Mouse (Mus musculus) CH12.LX (cell line): ENCODE results near the gene Rpl10-ps3. TPM values are rescaled to one million over a fixed set of nuclear protein-coding genes. Genes with fewer than 3 reads are reported as not detected.

Experiments
- DNase-seq: peaks from one replicate; pipeline ENCODE4 v3.0.0-alpha.2; 2013; ENCODE audit errors: extremely low read depth
- H3K27ac ChIP-seq: 2 replicates; pipeline ENCODE4 v1.5.1; 2012; ENCODE audit warnings: low read depth, mild to moderate bottlenecking, control low read depth, moderate library complexity; ENCODE audit not compliant: insufficient read depth
- H3K27me3 ChIP-seq: replicated peaks from 2 replicates; pipeline ENCODE3; 2012; ENCODE audit warnings: inconsistent platforms
- H3K36me3 ChIP-seq, 2 experiments: replicated peaks in 1 of 2; 2 replicates each; pipeline versions ENCODE3 to v1.6.1; 2012; ENCODE audit warnings: inconsistent platforms in 1 of 2, low read length in 1 of 2, mild to moderate bottlenecking in 1 of 2, mixed read lengths in 1 of 2, moderate library complexity in 1 of 2; ENCODE audit not compliant: control insufficient read depth in 1 of 2, insufficient read depth in 1 of 2
- H3K4me1 ChIP-seq, 2 experiments: 2 replicates each; pipeline ENCODE4 v1.6.1; 2012; ENCODE audit warnings: inconsistent platforms in 1 of 2, moderate library complexity in 1 of 2; ENCODE audit not compliant: insufficient read depth in 2 of 2, control insufficient read depth in 1 of 2
- H3K4me2 ChIP-seq: 2 replicates; pipeline ENCODE4 v1.6.1; 2012; ENCODE audit warnings: low read depth, mild to moderate bottlenecking, control low read depth; ENCODE audit not compliant: poor library complexity, insufficient read depth, severe bottlenecking
- H3K4me3 ChIP-seq, 3 experiments: fragments of 150-350 bp in 1 of 3; sonication (generic) in 1 of 3; replicated peaks in 1 of 3; 2 replicates each; pipeline versions ENCODE3 to v1.5.1; 2011 to 2012; ENCODE audit warnings: low read depth in 2 of 3, low read length in 2 of 3, mild to moderate bottlenecking in 2 of 3, moderate library complexity in 2 of 3, control low read depth in 1 of 3, improper control_type of control experiment in 1 of 3, inconsistent platforms in 1 of 3, mixed read lengths in 1 of 3; ENCODE audit not compliant: poor library complexity in 1 of 3
- H3K79me2 ChIP-seq: replicated peaks from 2 replicates; pipeline ENCODE4 v1.6.1; 2012; ENCODE audit warnings: mild to moderate bottlenecking, moderate library complexity; ENCODE audit not compliant: control insufficient read depth, poor library complexity, insufficient read depth, severe bottlenecking; ENCODE audit errors: extremely low read depth
- H3K9ac ChIP-seq: 2 replicates; pipeline ENCODE4 v1.6.1; 2012; ENCODE audit warnings: low read depth, mild to moderate bottlenecking, control low read depth, moderate library complexity; ENCODE audit not compliant: insufficient read depth
- H3K9me3 ChIP-seq: replicated peaks from 2 replicates; pipeline ENCODE3; 2012; ENCODE audit warnings: low read length, inconsistent platforms, mixed read lengths
- CHD1 ChIP-seq: IDR thresholded peaks from 2 replicates; pipeline ENCODE4 v1.6.1; 2012; ENCODE audit warnings: low read depth, low read length, improper control_type of control experiment, inconsistent platforms
- CTCF ChIP-seq, 2 experiments: IDR thresholded peaks in 1 of 2; conservative IDR thresholded peaks in 1 of 2; 2 replicates each; pipeline ENCODE4 v1.5.1; 2011 to 2012; ENCODE audit warnings: low read depth in 2 of 2, low read length in 2 of 2, improper control_type of control experiment in 1 of 2, inconsistent platforms in 1 of 2, mild to moderate bottlenecking in 1 of 2, moderate library complexity in 1 of 2
- E2F4 ChIP-seq: IDR thresholded peaks from 2 replicates; pipeline ENCODE4 v1.6.1; 2011; ENCODE audit warnings: low read depth, low read length, improper control_type of control experiment; ENCODE audit not compliant: insufficient replicate concordance
- ELF1 ChIP-seq: IDR thresholded peaks from 2 replicates; pipeline ENCODE4 v1.6.1; 2014; ENCODE audit warnings: low read depth, mild to moderate bottlenecking, inconsistent platforms, low read length, improper control_type of control experiment
- EP300 ChIP-seq: IDR thresholded peaks from 2 replicates; pipeline ENCODE4 v1.6.1; 2011; ENCODE audit warnings: low read length, improper control_type of control experiment
- HCFC1 ChIP-seq: IDR thresholded peaks from 2 replicates; pipeline ENCODE4 v1.6.1; 2012; ENCODE audit warnings: low read depth, mild to moderate bottlenecking, inconsistent platforms, low read length, improper control_type of control experiment
- IRF4 ChIP-seq: IDR thresholded peaks from 2 replicates; pipeline ENCODE4 v1.6.1; 2014; ENCODE audit warnings: low read depth, mild to moderate bottlenecking, inconsistent platforms, low read length, improper control_type of control experiment
- JUN ChIP-seq: IDR thresholded peaks from 2 replicates; pipeline ENCODE4 v1.6.1; 2011; ENCODE audit warnings: low read depth, mild to moderate bottlenecking, low read length, improper control_type of control experiment, moderate library complexity; ENCODE audit not compliant: insufficient read depth
- JUND ChIP-seq: conservative IDR thresholded peaks from 2 replicates; pipeline ENCODE4 v1.6.1; 2011; ENCODE audit warnings: low read depth, low read length, improper control_type of control experiment
- KAT2A ChIP-seq: IDR thresholded peaks from 2 replicates; pipeline ENCODE4 v1.6.1; 2012; ENCODE audit warnings: low read length, improper control_type of control experiment, inconsistent platforms; ENCODE audit not compliant: insufficient replicate concordance
- MAFK ChIP-seq: IDR thresholded peaks from 2 replicates; pipeline ENCODE4 v1.6.1; 2011; ENCODE audit warnings: low read length, improper control_type of control experiment; ENCODE audit not compliant: insufficient replicate concordance
- MAX ChIP-seq: IDR thresholded peaks from 2 replicates; pipeline ENCODE4 v1.6.1; 2011; ENCODE audit warnings: low read length, improper control_type of control experiment
- MEF2A ChIP-seq: IDR thresholded peaks from 2 replicates; pipeline ENCODE4 v1.6.1; 2014; ENCODE audit warnings: low read depth, mild to moderate bottlenecking, inconsistent platforms, low read length, improper control_type of control experiment, borderline replicate concordance
- MXI1 ChIP-seq: IDR thresholded peaks from 2 replicates; pipeline ENCODE4 v1.6.1; 2011; ENCODE audit warnings: mild to moderate bottlenecking, low read depth, low read length, improper control_type of control experiment
- NELFE ChIP-seq: IDR thresholded peaks from 2 replicates; pipeline ENCODE4 v1.6.1; 2011; ENCODE audit warnings: low read depth, low read length, improper control_type of control experiment
- NRF1 ChIP-seq: IDR thresholded peaks from 2 replicates; pipeline ENCODE4 v1.6.1; 2014; ENCODE audit warnings: low read depth, mild to moderate bottlenecking, inconsistent platforms, low read length, improper control_type of control experiment, moderate library complexity
- POLR2A ChIP-seq: IDR thresholded peaks from 2 replicates; pipeline ENCODE4 v1.6.1; 2011; ENCODE audit warnings: low read depth, mild to moderate bottlenecking, improper control_type of control experiment, low read length
- POLR2AphosphoS2 ChIP-seq: IDR thresholded peaks from 2 replicates; pipeline ENCODE4 v1.6.1; 2011; ENCODE audit warnings: low read depth, low read length, improper control_type of control experiment
- SIN3A ChIP-seq: IDR thresholded peaks from 2 replicates; pipeline ENCODE4 v1.6.1; 2012; ENCODE audit warnings: low read length, improper control_type of control experiment, inconsistent platforms
- SMC3 ChIP-seq: IDR thresholded peaks from 2 replicates; pipeline ENCODE4 v1.6.1; 2011; ENCODE audit warnings: low read depth, low read length, improper control_type of control experiment
- TBP ChIP-seq: conservative IDR thresholded peaks from 2 replicates; pipeline ENCODE4 v1.6.1; 2011; ENCODE audit warnings: low read depth, low read length, improper control_type of control experiment
- UBTF ChIP-seq: IDR thresholded peaks from 2 replicates; pipeline ENCODE4 v1.6.1; 2012; ENCODE audit warnings: low read depth, mild to moderate bottlenecking, inconsistent platforms, low read length, improper control_type of control experiment, moderate library complexity
- USF1 ChIP-seq: IDR thresholded peaks from 2 replicates; pipeline ENCODE4 v1.6.1; 2014; ENCODE audit warnings: low read depth, mild to moderate bottlenecking, inconsistent platforms, low read length, improper control_type of control experiment
- USF2 ChIP-seq: conservative IDR thresholded peaks from 2 replicates; pipeline ENCODE4 v1.6.1; 2011; ENCODE audit warnings: low read depth, low read length, improper control_type of control experiment
- ZC3H11A ChIP-seq: IDR thresholded peaks from 2 replicates; pipeline ENCODE4 v1.6.1; 2012; ENCODE audit warnings: low read depth, mild to moderate bottlenecking, inconsistent platforms, low read length, improper control_type of control experiment
- ZKSCAN1 ChIP-seq: IDR thresholded peaks from 2 replicates; pipeline ENCODE4 v1.6.1; 2012; ENCODE audit warnings: low read depth, inconsistent platforms, low read length, improper control_type of control experiment, borderline replicate concordance
- ZNF384 ChIP-seq: IDR thresholded peaks from 2 replicates; pipeline ENCODE4 v1.6.1; 2012; ENCODE audit warnings: low read depth, low read length, improper control_type of control experiment, inconsistent platforms
- dilution Hi-C: fragments of 300-500 bp; cut with MboI; formaldehyde crosslinking; loops from 2 replicates; pipeline ENCODE4 v1.14.3; 2020; ENCODE audit warnings: low sequenced_read_pairs; ENCODE audit not compliant: extremely low pct_unique_long_range_greater_than_20kb, extremely low pct_ligation_motif_present
- in situ Hi-C: fragments of 300-500 bp; cut with MboI; formaldehyde crosslinking; loops from 3 replicates; pipeline ENCODE4 v1.14.3; 2019; ENCODE audit warnings: low sequenced_read_pairs, low pct_ligation_motif_present, low pct_unique_long_range_greater_than_20kb, mixed read lengths
- polyA plus RNA-seq: library from polyadenylated mRNA; unstranded; fragments of >175 nt; gene quantifications from 2 replicates; pipeline ENCODE4 v1.2.1, GENCODE M21; 2012; ENCODE audit warnings: low read depth; ENCODE audit not compliant: insufficient read length
- total RNA-seq, 2 experiments: library from RNA; depleted of rRNA; stranded (reverse); fragments of 300-350 nt in 1 of 2; fragments of >200 nt in 1 of 2; gene quantifications; 2 replicates each; pipeline ENCODE4 v1.2.3; 2012 to 2014

The Rpl10-ps3 gene
- total and polyA plus RNA-seq, 3 experiments = 373 to 2,259 (median 1,294) TPM

- TF ChIP-seq POLR2AphosphoS2 = no peak
- TF ChIP-seq JUN = no peak
- no peak for TF ChIP-seq CTCF (conservative IDR thresholded peaks at IDR 0.05 in 1 of 2, IDR thresholded peaks at IDR 0.05 in 1 of 2; ENCODE audit: low read depth in 2 of 2, low read length in 2 of 2)
- TF ChIP-seq EP300 = no peak
- no peak for TF ChIP-seq MAX
- TF ChIP-seq SMC3 = no peak
- TF ChIP-seq CHD1 = no peak
- H3K27ac ChIP-seq = no peak overlapping the region
- dilution Hi-C loops = no loop called here
These were observed 39.7 kb downstream of the Rpl10-ps3 start for GRCm38 (mm10) chr9:50305046-50305445.

DNA sequence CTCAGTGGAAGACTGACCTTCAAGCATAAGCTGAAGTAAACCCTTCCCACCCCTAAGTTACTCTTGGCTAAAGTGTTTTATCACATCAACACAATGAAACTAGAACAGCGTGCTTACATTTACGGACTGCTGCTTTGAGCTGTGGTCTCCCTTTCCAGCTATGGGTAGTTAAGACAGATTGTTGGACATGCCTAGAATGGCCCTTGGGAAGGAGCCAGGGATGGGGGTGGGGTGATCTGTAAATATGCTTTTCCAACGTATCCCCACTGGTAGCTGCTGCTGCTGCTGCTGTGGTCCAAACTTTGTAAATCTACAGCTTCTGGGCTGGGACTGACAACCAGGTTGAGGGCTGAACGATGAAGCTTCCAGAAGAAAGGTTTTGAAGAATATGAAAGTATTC lies 40.8 kb downstream of the Rpl10-ps3 start:
- no peak overlapping the region for H3K27ac ChIP-seq
- no peaks in the 10 kb centered on the region for H3K9me3 ChIP-seq
- H3K79me2 ChIP-seq = no peaks in the 10 kb centered on the region
- no peaks in the 10 kb centered on the region for H3K27me3 ChIP-seq
- no peak for TF ChIP-seq ZKSCAN1
- TF ChIP-seq USF2 = no peak
- no peak for TF ChIP-seq MAX
- no peak for TF ChIP-seq UBTF
- no peak for TF ChIP-seq MEF2A
- no peak for TF ChIP-seq EP300
- no peak for TF ChIP-seq ELF1
- no peak for TF ChIP-seq SIN3A
- no peak for TF ChIP-seq USF1
- TF ChIP-seq SMC3 = no peak
- no peak for TF ChIP-seq MAFK
- H3K4me3 ChIP-seq = no peak overlapping the region
- no peak overlapping the region for H3K4me2 ChIP-seq
- dilution Hi-C loops = no loop called here
- H3K4me1 ChIP-seq = peaks cover 0 to 4% of the 10 kb centered on the region in 2 experiments; a peak in 1 of 4 replicates
- in situ Hi-C loops = no loop called here
- H3K36me3 ChIP-seq = no peaks in the 10 kb centered on the region
- no peak overlapping the region for H3K9ac ChIP-seq
- DNase-seq = no peak

More at GRCm38 (mm10) chr9:50305046-50305445, 39.7 kb downstream of the Rpl10-ps3 start:
- Histone ChIP-seq H3K9me3 (no peaks in the 10 kb centered on the region), H3K9ac (no peak overlapping the region), H3K4me3 (no peak overlapping the region), H3K79me2 (no peaks in the 10 kb centered on the region), H3K27me3 (no peaks in the 10 kb centered on the region), H3K4me2 (no peak overlapping the region), H3K4me1 (peaks cover 0 to 4% of the 10 kb centered on the region in 2 experiments; a peak in 1 of 4 replicates), H3K36me3 (no peaks in the 10 kb centered on the region)
- in situ Hi-C loops = no loop called here
- no peak for DNase-seq

GRCm38 (mm10) chr9:50301722-50302121 lies 43.0 kb downstream of the Rpl10-ps3 start:
- Histone ChIP-seq H3K27ac (no peak overlapping the region), H3K36me3 (no peaks in the 10 kb centered on the region), H3K4me2 (no peak overlapping the region), H3K79me2 (no peaks in the 10 kb centered on the region), H3K4me1 (peaks cover 0 to 16% of the 10 kb centered on the region in 2 experiments; a peak in 2 of 4 replicates), H3K27me3 (no peaks in the 10 kb centered on the region), H3K4me3 (no peak overlapping the region), H3K9me3 (no peaks in the 10 kb centered on the region), H3K9ac (no peak overlapping the region)
- in situ Hi-C loops (no loop called here), dilution Hi-C loops (no loop called here)
- DNase-seq = no peak
- no peak for TF ChIP-seq NELFE
- no peak for TF ChIP-seq MXI1
- TF ChIP-seq CTCF (conservative IDR thresholded peaks at IDR 0.05 in 1 of 2, IDR thresholded peaks at IDR 0.05 in 1 of 2; ENCODE audit: low read depth in 2 of 2, low read length in 2 of 2) = no peak
- TF ChIP-seq EP300 = no peak
- TF ChIP-seq KAT2A = no peak
- TF ChIP-seq IRF4 = no peak
- no peak for TF ChIP-seq JUND
- TF ChIP-seq TBP = no peak
- TF ChIP-seq ZNF384 = no peak
- TF ChIP-seq NRF1 = no peak
- TF ChIP-seq E2F4 = no peak
- no peak for TF ChIP-seq ZC3H11A
- no peak for TF ChIP-seq CHD1
- TF ChIP-seq JUN = no peak
- no peak for TF ChIP-seq POLR2A
- TF ChIP-seq USF1 = no peak
- TF ChIP-seq USF2 = no peak
- no peak for TF ChIP-seq HCFC1
